Mouse (Mus musculus): ENCODE data around the gene Arl8b. TPM values are rescaled to one million over a fixed set of nuclear protein-coding genes. Genes with fewer than 3 reads are reported as not detected.
A peak's percentile ranks its signal among the peaks of the same experiment; 100 is the strongest.

Arl8b gene
- polyA plus RNA-seq, 2 experiments = 10.5 to 35.5 TPM

DNA sequence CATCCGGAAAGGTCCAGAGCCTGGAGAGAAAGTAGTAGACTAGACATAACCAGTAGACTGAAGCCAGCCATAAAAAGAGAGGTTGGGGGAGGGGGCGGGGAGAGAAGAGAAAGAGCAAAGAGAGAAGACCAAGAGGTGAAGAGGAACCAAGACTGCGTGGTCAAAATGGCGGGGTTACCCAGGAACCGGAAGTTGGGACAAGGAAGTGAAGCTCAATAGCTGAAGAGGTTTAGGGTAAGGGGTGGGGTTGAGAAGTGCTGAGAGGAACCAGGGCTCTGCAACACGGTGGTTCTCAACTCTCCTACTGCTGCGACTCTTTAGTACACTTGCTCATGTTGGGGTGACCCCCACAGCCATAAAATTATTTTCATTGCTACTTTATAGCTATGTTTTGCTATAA, 27.0 kb upstream of the Arl8b start:
- 52% methylated on average over 7 of the region's 7 CpGs for WGBS (ENCODE audit: insufficient replicate concordance)
- Histone ChIP-seq H3K36me3 (replicated peaks; ENCODE audit: control insufficient read depth, insufficient read depth, low read depth) (no peaks in the 10 kb centered on the region), H3K9ac (replicated peaks) (no peak overlapping the region), H3K4me1 (replicated peaks; ENCODE audit: control insufficient read depth in 2 of 2, insufficient read depth in 2 of 2, low read length in 1 of 2) (no peaks in the 10 kb centered on the region), H3K27ac (no peak overlapping the region), H3K9me3 (ENCODE audit: control insufficient read depth, low read length) (no peaks in the 10 kb centered on the region), H3K4me2 (ENCODE audit: low read depth) (no peak overlapping the region), H3K27me3 (ENCODE audit: control insufficient read depth, insufficient read depth, low read length) (no peaks in the 10 kb centered on the region), H3K4me3 (ENCODE audit: insufficient read depth in 1 of 2, low read depth in 2 of 2, low read length in 2 of 2) (no peak overlapping the region)
- DNase-seq (ENCODE audit: low read depth in 3 of 3, low spot score in 3 of 3) (no peak), ATAC-seq (ENCODE audit: insufficient read depth) (no peak)
- TF ChIP-seq CTCF (IDR thresholded peaks at IDR 0.05; ENCODE audit: low read depth) (no peak), EP300 (IDR thresholded peaks at IDR 0.05; ENCODE audit: low read depth) (no peak)

GRCm38 (mm10) chr6:108758997-108759697, 23.8 kb upstream of the Arl8b start:
- Histone ChIP-seq H3K4me2 (ENCODE audit: low read depth) (no peak overlapping the region), H3K27me3 (ENCODE audit: control insufficient read depth, insufficient read depth, low read length) (no peaks in the 10 kb centered on the region), H3K4me1 (replicated peaks; ENCODE audit: control insufficient read depth in 2 of 2, insufficient read depth in 2 of 2, low read length in 1 of 2) (no peaks in the 10 kb centered on the region), H3K27ac (no peak overlapping the region), H3K9me3 (ENCODE audit: control insufficient read depth, low read length) (no peaks in the 10 kb centered on the region), H3K4me3 (ENCODE audit: insufficient read depth in 1 of 2, low read depth in 2 of 2, low read length in 2 of 2) (no peak overlapping the region), H3K36me3 (replicated peaks; ENCODE audit: control insufficient read depth, insufficient read depth, low read depth) (no peaks in the 10 kb centered on the region), H3K9ac (replicated peaks) (no peak overlapping the region)
- no peak for TF ChIP-seq EP300 (IDR thresholded peaks at IDR 0.05; ENCODE audit: low read depth)
- no peak for TF ChIP-seq CTCF (IDR thresholded peaks at IDR 0.05; ENCODE audit: low read depth)
- DNase-seq (ENCODE audit: low read depth in 3 of 3, low spot score in 3 of 3) (no peak), ATAC-seq (ENCODE audit: insufficient read depth) (no peak)
- 66% methylated on average over 10 of the region's 10 CpGs for WGBS (ENCODE audit: insufficient replicate concordance)

- Histone ChIP-seq H3K27ac (no peak overlapping the region), H3K27me3 (ENCODE audit: control insufficient read depth, insufficient read depth, low read length) (no peaks in the 10 kb centered on the region), H3K4me2 (ENCODE audit: low read depth) (no peak overlapping the region), H3K9me3 (ENCODE audit: control insufficient read depth, low read length) (no peaks in the 10 kb centered on the region), H3K4me1 (replicated peaks; ENCODE audit: control insufficient read depth in 2 of 2, insufficient read depth in 2 of 2, low read length in 1 of 2) (no peaks in the 10 kb centered on the region), H3K9ac (replicated peaks) (no peak overlapping the region), H3K36me3 (replicated peaks; ENCODE audit: control insufficient read depth, insufficient read depth, low read depth) (no peaks in the 10 kb centered on the region), H3K4me3 (ENCODE audit: insufficient read depth in 1 of 2, low read depth in 2 of 2, low read length in 2 of 2) (no peak overlapping the region)
- ATAC-seq (ENCODE audit: insufficient read depth) (no peak), DNase-seq (ENCODE audit: low read depth in 3 of 3, low spot score in 3 of 3) (no peak)
- WGBS (ENCODE audit: insufficient replicate concordance) = 82% methylated on average over 5 of the region's 5 CpGs
- TF ChIP-seq CTCF (IDR thresholded peaks at IDR 0.05; ENCODE audit: low read depth) (no peak), EP300 (IDR thresholded peaks at IDR 0.05; ENCODE audit: low read depth) (no peak)
Observed at GRCm38 (mm10) chr6:108759698-108760039, 23.2 kb upstream of the Arl8b start.

- H3K27me3 ChIP-seq (ENCODE audit: control insufficient read depth, insufficient read depth, low read length) = no peaks in the 10 kb centered on the region
- WGBS (ENCODE audit: insufficient replicate concordance) = 55% methylated on average over 3 of the region's 3 CpGs
- no peaks in the 10 kb centered on the region for H3K9me3 ChIP-seq (ENCODE audit: control insufficient read depth, low read length)
- no peaks in the 10 kb centered on the region for H3K36me3 ChIP-seq (replicated peaks; ENCODE audit: control insufficient read depth, insufficient read depth, low read depth)
- ATAC-seq (ENCODE audit: insufficient read depth) = no peak
- no peak overlapping the region for H3K9ac ChIP-seq (replicated peaks)
- H3K4me3 ChIP-seq (ENCODE audit: insufficient read depth in 1 of 2, low read depth in 2 of 2, low read length in 2 of 2) = no peak overlapping the region
- DNase-seq (ENCODE audit: low read depth in 3 of 3, low spot score in 3 of 3) = no peak
- no peak overlapping the region for H3K4me2 ChIP-seq (ENCODE audit: low read depth)
- TF ChIP-seq CTCF (IDR thresholded peaks at IDR 0.05; ENCODE audit: low read depth) (no peak), EP300 (IDR thresholded peaks at IDR 0.05; ENCODE audit: low read depth) (no peak)
- no peak overlapping the region for H3K27ac ChIP-seq
- no peaks in the 10 kb centered on the region for H3K4me1 ChIP-seq (replicated peaks; ENCODE audit: control insufficient read depth in 2 of 2, insufficient read depth in 2 of 2, low read length in 1 of 2)
Observed at GRCm38 (mm10) chr6:108770880-108771279, 12.0 kb upstream of the Arl8b start.

DNA sequence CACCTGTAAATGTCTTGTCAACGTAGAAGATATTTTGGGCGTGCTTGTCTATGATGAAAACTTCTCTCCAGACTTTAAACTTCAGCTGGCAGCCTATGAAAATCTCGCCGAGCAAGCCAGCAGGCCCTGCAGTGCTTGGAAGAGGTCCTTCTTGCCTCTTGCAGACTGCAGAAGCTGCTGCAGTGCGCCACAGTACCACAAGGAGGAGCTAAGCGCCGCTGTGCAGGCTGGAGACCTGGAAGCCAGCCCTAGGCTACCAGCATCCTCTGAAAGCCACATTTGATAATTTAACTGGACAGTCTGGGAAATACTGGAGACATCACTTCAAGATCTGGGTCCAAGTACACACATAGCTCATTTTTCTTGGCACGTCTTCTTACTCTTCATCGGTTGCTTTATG, 10.0 kb upstream of the Arl8b start:
- H3K4me2 ChIP-seq (ENCODE audit: low read depth) = no peak overlapping the region
- 15% methylated on average over 9 of the region's 9 CpGs for WGBS (ENCODE audit: insufficient replicate concordance)
- no peaks in the 10 kb centered on the region for H3K9me3 ChIP-seq (ENCODE audit: control insufficient read depth, low read length)
- DNase-seq (ENCODE audit: low read depth in 3 of 3, low spot score in 3 of 3) (peak in 1 of 3 experiments; percentile 32), ATAC-seq (ENCODE audit: insufficient read depth) (no peak)
- H3K4me3 ChIP-seq (ENCODE audit: insufficient read depth in 1 of 2, low read depth in 2 of 2, low read length in 2 of 2) = no peak overlapping the region
- no peaks in the 10 kb centered on the region for H3K27me3 ChIP-seq (ENCODE audit: control insufficient read depth, insufficient read depth, low read length)
- H3K27ac ChIP-seq = no peak overlapping the region
- TF ChIP-seq EP300 (IDR thresholded peaks at IDR 0.05; ENCODE audit: low read depth) (no peak), CTCF (IDR thresholded peaks at IDR 0.05; ENCODE audit: low read depth) (peak; percentile 91)
- H3K36me3 ChIP-seq (replicated peaks; ENCODE audit: control insufficient read depth, insufficient read depth, low read depth) = no peaks in the 10 kb centered on the region
- peaks cover 0 to 3% of the 10 kb centered on the region in 2 experiments; a peak in 2 of 4 replicates for H3K4me1 ChIP-seq (replicated peaks; ENCODE audit: control insufficient read depth in 2 of 2, insufficient read depth in 2 of 2, low read length in 1 of 2)
- no peak overlapping the region for H3K9ac ChIP-seq (replicated peaks)
